Mouse (Mus musculus): Measurements from ENCODE around the gene Cdt1.

The Cdt1 gene

GRCm38 (mm10) chr8:122574667-122575251 lies 6.9 kb downstream of the Cdt1 start:
- DNase-seq: no peak

GRCm38 (mm10) chr8:122575286-122575685 lies 7.5 kb downstream of the Cdt1 start:
- no peak for DNase-seq

- no peak for DNase-seq
Observed at GRCm38 (mm10) chr8:122575735-122576647, 8.2 kb downstream of the Cdt1 start.

GRCm38 (mm10) chr8:122576648-122577022 lies 8.8 kb downstream of the Cdt1 start, which contains the start of gene Aprt:
Gene Aprt, minus strand, starts transcription at chr8:122576909.
- DNase-seq: peak; percentile 91 to 95

- no peak for DNase-seq
Observed at GRCm38 (mm10) chr8:122577116-122577515, 9.3 kb downstream of the Cdt1 start.

GRCm38 (mm10) chr8:122579196-122579595 lies 11.4 kb downstream of the Cdt1 start:
- no peak for DNase-seq

- DNase-seq: no peak
Observed at GRCm38 (mm10) chr8:122580926-122581325, 13.1 kb downstream of the Cdt1 start.

GRCm38 (mm10) chr8:122584981-122585380 lies 17.2 kb downstream of the Cdt1 start:
- no peak for DNase-seq

- no peak for DNase-seq
Observed at GRCm38 (mm10) chr8:122585411-122585891, 17.6 kb downstream of the Cdt1 start.

- no peak for DNase-seq
Observed at GRCm38 (mm10) chr8:122586171-122586570, 18.4 kb downstream of the Cdt1 start.

GRCm38 (mm10) chr8:122586749-122587148 lies 18.9 kb downstream of the Cdt1 start:
- DNase-seq: no peak

- DNase-seq: no peak
Observed at GRCm38 (mm10) chr8:122593240-122593639, 25.4 kb downstream of the Cdt1 start.

- no peak for DNase-seq
Observed at GRCm38 (mm10) chr8:122593783-122594507, 26.1 kb downstream of the Cdt1 start.

- no peak for DNase-seq
Observed at GRCm38 (mm10) chr8:122596031-122596430, 28.2 kb downstream of the Cdt1 start.

- no peak for DNase-seq
Observed at GRCm38 (mm10) chr8:122600666-122601065, 32.9 kb downstream of the Cdt1 start.

- DNase-seq: no peak
Observed at GRCm38 (mm10) chr8:122604640-122605039, 36.8 kb downstream of the Cdt1 start.

GRCm38 (mm10) chr8:122605367-122605766 lies 37.6 kb downstream of the Cdt1 start:
- DNase-seq: no peak

- DNase-seq: no peak
Observed at GRCm38 (mm10) chr8:122606810-122607209, 39.0 kb downstream of the Cdt1 start.

GRCm38 (mm10) chr8:122610209-122610608 lies 42.4 kb downstream of the Cdt1 start:
- no peak for DNase-seq

GRCm38 (mm10) chr8:122610612-122611277 lies 42.9 kb downstream of the Cdt1 start:
- DNase-seq: no peak

- DNase-seq: peak; percentile 91 to 93
Observed at GRCm38 (mm10) chr8:122611295-122612133, 43.7 kb downstream of the Cdt1 start, which contains the start of the genes Galns and Trappc2l. Gene Galns, minus strand, starts transcription at chr8:122611463. Gene Trappc2l, plus strand, starts transcription at chr8:122611640.

All from thymus, adult 18-20 months (tissue).